Mouse (Mus musculus) neural tube, embryonic 11.5 days (tissue): ENCODE measurements around the gene Nfic. TPM values are rescaled to one million over a fixed set of nuclear protein-coding genes. Genes with fewer than 3 reads are reported as not detected.

Source experiments
- ATAC-seq: fragments of 200-750 bp; cut with Nextera tagmentation; 2 replicates; pipeline ENCODE4 v1.8.0; 2017; ENCODE audit warnings: moderate number of reproducible peaks, mild to moderate bottlenecking, moderate TSS enrichment, moderate library complexity; ENCODE audit not compliant: insufficient read depth, low FRiP score, low TSS enrichment
- DNase-seq: peaks from one replicate; pipeline ENCODE4 v3.0.0-alpha.2; 2015; ENCODE audit warnings: low spot score
- H3K27ac ChIP-seq: fragments of 300-500 bp; sonication (generic); 2 replicates; pipeline ENCODE4 v1.5.1; 2014; ENCODE audit warnings: low read depth, mild to moderate bottlenecking, low read length
- H3K27me3 ChIP-seq: fragments of 300-500 bp; sonication (generic); 2 replicates; pipeline ENCODE4 v1.6.1; 2014; ENCODE audit warnings: mild to moderate bottlenecking, low read length, mixed read lengths; ENCODE audit not compliant: control insufficient read depth, insufficient read depth
- H3K36me3 ChIP-seq: fragments of 300-500 bp; sonication (generic); 2 replicates; pipeline ENCODE4 v1.6.1; 2014; ENCODE audit warnings: mild to moderate bottlenecking, low read length, moderate library complexity, mixed read lengths; ENCODE audit not compliant: control insufficient read depth, insufficient read depth
- H3K4me1 ChIP-seq: fragments of 300-500 bp; sonication (generic); 2 replicates; pipeline ENCODE4 v1.6.1; 2014; ENCODE audit warnings: low read length, mixed read lengths; ENCODE audit not compliant: control insufficient read depth, insufficient read depth
- H3K4me2 ChIP-seq: fragments of 300-500 bp; sonication (generic); 2 replicates; pipeline ENCODE4 v1.6.1; 2014; ENCODE audit warnings: low read depth, mild to moderate bottlenecking, moderate library complexity
- H3K4me3 ChIP-seq: fragments of 300-500 bp; sonication (generic); 2 replicates; pipeline ENCODE4 v1.5.1; 2014; ENCODE audit warnings: low read depth, low read length
- H3K9ac ChIP-seq: fragments of 300-500 bp; sonication (generic); 2 replicates; pipeline ENCODE4 v1.6.1; 2014; ENCODE audit warnings: mild to moderate bottlenecking, low read length
- H3K9me3 ChIP-seq: fragments of 300-500 bp; sonication (generic); 2 replicates; pipeline ENCODE4 v1.6.1; 2016; ENCODE audit warnings: low read length; ENCODE audit not compliant: control insufficient read depth
- WGBS: fragments of 180-500 bp; shearing (Covaris S2); extraction: QIAGEN DNeasy Blood & Tissue Kit; methylation state at CpG from one replicate; pipeline ENCODE4 v1.1.7; 2014; 5-methylcytosine and 5-hydroxymethylcytosine counted together
- polyA plus RNA-seq: library from polyadenylated mRNA; unstranded; fragments of >200 nt; fragmentation: Nextera tagmentation; extraction: Ambion mirVana; gene quantifications from 2 replicates; pipeline ENCODE4 v1.2.1, GENCODE M21; 2014

Gene Nfic
- polyA plus RNA-seq, 1 experiment from 2014 or later: 16.8 TPM

- H3K27me3 ChIP-seq: peaks cover 16% of the 10 kb centered on the region; the same call in 1 of the 2 replicates
- H3K36me3 ChIP-seq: no peaks in the 10 kb centered on the region
- peak; percentile 83 for ATAC-seq
- peak overlapping the region; percentile 96 for H3K27ac ChIP-seq
- no peaks in the 10 kb centered on the region for H3K9me3 ChIP-seq
- 2% methylated on average over 17 of the region's 18 CpGs for WGBS
- peak overlapping the region; percentile 41 for H3K9ac ChIP-seq
- peak; percentile 87 for DNase-seq
- H3K4me2 ChIP-seq: peak overlapping the region; percentile 32
- H3K4me3 ChIP-seq: 0 out of 2 replicates have a peak overlapping the region, but pooled peaks have one; percentile 8
- peaks cover 50% of the 10 kb centered on the region for H3K4me1 ChIP-seq
These were observed 53.8 kb downstream of the Nfic start for GRCm38 (mm10) chr10:81401521-81402226.

GRCm38 (mm10) chr10:81401205-81401520, 54.3 kb downstream of the Nfic start:
- DNase-seq (no peak), ATAC-seq (peak; percentile 7)
- Histone ChIP-seq H3K27me3 (peaks cover 11% of the 10 kb centered on the region; the same call in 1 of the 2 replicates), H3K4me2 (peak overlapping the region; percentile 14; the same call in 1 of the 2 replicates), H3K36me3 (no peaks in the 10 kb centered on the region), H3K9ac (peak overlapping the region; percentile 18; the same call in 1 of the 2 replicates), H3K27ac (peak overlapping the region; percentile 96), H3K4me3 (no peak overlapping the region; the same call in 1 of the 2 replicates), H3K4me1 (peaks cover 46% of the 10 kb centered on the region), H3K9me3 (no peaks in the 10 kb centered on the region)
- WGBS: 28% methylated on average over 10 of the region's 10 CpGs

DNA sequence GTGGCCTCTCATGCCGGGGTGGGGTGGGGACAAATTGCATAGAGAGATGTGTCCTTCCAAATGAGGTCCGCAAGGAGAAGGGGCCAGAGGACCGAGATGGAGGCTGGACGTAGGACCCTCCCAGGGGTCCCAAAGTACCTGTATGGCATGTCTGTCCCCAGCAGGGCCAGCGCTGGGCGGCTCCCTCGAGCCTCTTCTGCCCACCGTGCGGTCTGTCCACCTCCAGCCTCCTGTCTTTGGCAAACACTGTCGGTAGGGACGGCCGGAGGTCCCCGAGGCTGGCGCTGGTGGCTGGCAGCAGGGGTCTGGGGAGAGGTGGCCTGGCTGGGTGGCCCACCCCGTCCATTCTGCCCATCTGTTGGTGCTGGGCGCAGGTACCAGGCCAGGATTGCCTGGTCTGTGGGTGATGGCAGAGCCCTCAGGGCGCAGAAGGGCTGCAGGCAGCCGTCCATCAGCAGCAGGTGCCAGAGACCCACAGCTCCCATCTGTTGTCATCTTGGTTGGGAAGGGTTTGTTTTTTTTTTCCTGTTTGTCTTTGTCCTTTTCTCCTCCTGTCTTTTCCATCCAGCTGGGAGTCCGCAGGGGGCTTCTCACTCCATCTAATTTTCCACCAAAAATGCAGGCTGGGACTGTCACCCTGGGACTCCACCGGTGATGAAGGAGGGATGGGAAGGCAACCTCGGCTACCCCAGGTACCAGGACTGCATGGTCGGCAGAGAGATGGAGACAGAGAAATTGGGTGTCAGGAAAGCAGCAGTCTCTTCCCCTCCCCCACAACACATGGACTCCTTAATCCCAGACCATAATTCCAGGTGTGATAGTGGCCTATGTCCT, 54.8 kb downstream of the Nfic start:
- Histone ChIP-seq H3K4me2 (peak overlapping the region; percentile 20; the same call in 1 of the 2 replicates), H3K9me3 (no peaks in the 10 kb centered on the region), H3K27me3 (0 out of 2 replicates have a peak, but pooled peaks cover 10% of the 10 kb centered on the region), H3K27ac (peak overlapping the region; percentile 96), H3K36me3 (no peaks in the 10 kb centered on the region), H3K4me3 (no peak overlapping the region; the same call in 1 of the 2 replicates), H3K4me1 (peaks cover 45% of the 10 kb centered on the region), H3K9ac (peak overlapping the region; percentile 22)
- DNase-seq (no peak), ATAC-seq (no peak)
- 40% methylated on average over 22 of the region's 22 CpGs for WGBS

- no peak for DNase-seq
- 0 out of 2 replicates have a peak overlapping the region, but pooled peaks have one; percentile 27 for H3K27ac ChIP-seq
- H3K9ac ChIP-seq: peak overlapping the region; percentile 18; the same call in 1 of the 2 replicates
- H3K36me3 ChIP-seq: no peaks in the 10 kb centered on the region
- 67% methylated on average over 17 of the region's 18 CpGs for WGBS
- 0 out of 2 replicates have a peak, but pooled peaks cover 9% of the 10 kb centered on the region for H3K27me3 ChIP-seq
- H3K9me3 ChIP-seq: no peaks in the 10 kb centered on the region
- peaks cover 45% of the 10 kb centered on the region for H3K4me1 ChIP-seq
- H3K4me3 ChIP-seq: no peak overlapping the region
- no peak for ATAC-seq
- peak overlapping the region; percentile 20; the same call in 1 of the 2 replicates for H3K4me2 ChIP-seq
These were observed 55.6 kb downstream of the Nfic start for GRCm38 (mm10) chr10:81399798-81400308.

- Histone ChIP-seq H3K27me3 (0 out of 2 replicates have a peak, but pooled peaks cover 5% of the 10 kb centered on the region), H3K4me1 (peaks cover 45% of the 10 kb centered on the region), H3K9me3 (no peaks in the 10 kb centered on the region), H3K4me3 (no peak overlapping the region), H3K27ac (no peak overlapping the region), H3K4me2 (no peak overlapping the region), H3K36me3 (no peaks in the 10 kb centered on the region), H3K9ac (no peak overlapping the region)
- DNase-seq: no peak
- no peak for ATAC-seq
- WGBS: 53% methylated on average over 5 of the region's 5 CpGs
These were observed 56.1 kb downstream of the Nfic start for GRCm38 (mm10) chr10:81399296-81399695.

- Histone ChIP-seq H3K9ac (peak overlapping the region; percentile 14; the same call in 1 of the 2 replicates), H3K36me3 (no peaks in the 10 kb centered on the region), H3K4me3 (no peak overlapping the region), H3K9me3 (no peaks in the 10 kb centered on the region), H3K4me1 (peaks cover 26% of the 10 kb centered on the region), H3K27me3 (0 out of 2 replicates have a peak, but pooled peaks cover 5% of the 10 kb centered on the region), H3K4me2 (no peak overlapping the region), H3K27ac (no peak overlapping the region)
- WGBS: 71% methylated on average over 5 of the region's 5 CpGs
- ATAC-seq (no peak), DNase-seq (no peak)
These were observed 58.7 kb downstream of the Nfic start for GRCm38 (mm10) chr10:81396749-81397148.

GRCm38 (mm10) chr10:81395865-81396264, 59.6 kb downstream of the Nfic start:
- DNase-seq: no peak
- no peaks in the 10 kb centered on the region for H3K36me3 ChIP-seq
- peaks cover 17% of the 10 kb centered on the region for H3K4me1 ChIP-seq
- no peak for ATAC-seq
- H3K27ac ChIP-seq: no peak overlapping the region
- no peak overlapping the region for H3K4me3 ChIP-seq
- WGBS: 82% methylated on average over 4 of the region's 4 CpGs
- H3K9me3 ChIP-seq: no peaks in the 10 kb centered on the region
- no peak overlapping the region for H3K9ac ChIP-seq
- 0 out of 2 replicates have a peak, but pooled peaks cover 5% of the 10 kb centered on the region for H3K27me3 ChIP-seq
- no peak overlapping the region for H3K4me2 ChIP-seq

- no peak overlapping the region for H3K9ac ChIP-seq
These were observed 60.3 kb downstream of the Nfic start for GRCm38 (mm10) chr10:81395127-81395526.

More at GRCm38 (mm10) chr10:81395127-81395526, 60.3 kb downstream of the Nfic start:
- Histone ChIP-seq H3K9me3 (no peaks in the 10 kb centered on the region), H3K4me3 (no peak overlapping the region), H3K4me2 (no peak overlapping the region), H3K36me3 (no peaks in the 10 kb centered on the region), H3K27me3 (0 out of 2 replicates have a peak, but pooled peaks cover under 1% of the 10 kb centered on the region), H3K27ac (no peak overlapping the region), H3K4me1 (peaks cover 10% of the 10 kb centered on the region)
- peak; percentile 87 for DNase-seq
- ATAC-seq: no peak
- 19% methylated on average over 5 of the region's 5 CpGs for WGBS
